Comparison of ENCODE assay signal across 28 mouse cellular contexts in genomic region chr10:117202981-117203557, GRCm38 (mm10). TPM values are rescaled to one million over a fixed set of nuclear protein-coding genes. Genes with fewer than 3 reads are reported as not detected.
A peak's percentile ranks its signal among the peaks of the same experiment; 100 is the strongest.
DNase-seq lines count a peak whose midpoint lies in the region; ATAC-seq and TF ChIP-seq lines count a peak whose summit lies in the region.
"Had no signal": no experiment of that assay in that cellular context is flagged by ENCODE, and none has a peak within 500 bp of the region (broad histone marks: within the 10 kb centered on the region; RNA-seq: fewer than 3 reads in every experiment).

No protein-coding gene starts in this region.

- WGBS in lung, embryonic 14.5 days: 23% methylated on average over 17 of the region's 17 CpGs
- 51% methylated on average over 17 of the region's 17 CpGs for WGBS in intestine, embryonic 14.5 days

- H3K4me3 ChIP-seq in lung, embryonic 14.5 days (ENCODE audit: low read depth, low read length): no peak overlapping the region
- no peak overlapping the region for H3K4me3 ChIP-seq in intestine, embryonic 14.5 days (ENCODE audit: low read depth, low read length)
- H3K4me3 ChIP-seq: gastrocnemius, adult 2 months; hindbrain, embryonic 15.5 days; left cerebral cortex, adult 2 months; limb, embryonic 15.5 days; lung, embryonic 15.5 days; neural tube, embryonic 13.5 days had no signal

- ATAC-seq in lung, embryonic 14.5 days (ENCODE audit: insufficient read depth): no peak
- ATAC-seq in intestine, embryonic 14.5 days (replicated peaks; ENCODE audit: low FRiP score, low TSS enrichment, low read depth): no peak
- ATAC-seq: forebrain, embryonic 14.5 days had no signal

- H3K9me3 ChIP-seq in lung, embryonic 14.5 days (ENCODE audit: low read depth, low read length): no peaks in the 10 kb centered on the region
- no peaks in the 10 kb centered on the region for H3K9me3 ChIP-seq in intestine, embryonic 14.5 days (ENCODE audit: control insufficient read depth, low read length)
- H3K9me3 ChIP-seq: hindbrain, embryonic 15.5 days; limb, embryonic 15.5 days; lung, embryonic 15.5 days; neural tube, embryonic 13.5 days had no signal

- H3K9ac ChIP-seq in lung, embryonic 14.5 days: peak overlapping the region; percentile 2; the same call in 1 of the 2 replicates
- no peak overlapping the region for H3K9ac ChIP-seq in intestine, embryonic 14.5 days (ENCODE audit: low read length)
- H3K9ac ChIP-seq: hindbrain, embryonic 15.5 days; limb, embryonic 15.5 days; liver, embryonic 14.5 days; lung, embryonic 15.5 days; neural tube, embryonic 13.5 days had no signal

- no peak overlapping the region for H3K27ac ChIP-seq in lung, embryonic 14.5 days (ENCODE audit: low read depth)
- H3K27ac ChIP-seq in intestine, embryonic 14.5 days (ENCODE audit: low read depth): no peak overlapping the region
- H3K27ac ChIP-seq: gastrocnemius, adult 2 months; hindbrain, embryonic 15.5 days; left cerebral cortex, adult 2 months; limb, embryonic 15.5 days; liver, embryonic 14.5 days; lung, embryonic 15.5 days; neural tube, embryonic 13.5 days had no signal

- H3K36me3 ChIP-seq in lung, embryonic 14.5 days (ENCODE audit: insufficient read depth): no peaks in the 10 kb centered on the region
- H3K36me3 ChIP-seq in intestine, embryonic 14.5 days (ENCODE audit: control insufficient read depth, insufficient read depth, low read length): no peaks in the 10 kb centered on the region
- H3K36me3 ChIP-seq: hindbrain, embryonic 15.5 days; limb, embryonic 15.5 days; lung, embryonic 15.5 days; neural tube, embryonic 13.5 days had no signal

- no peaks in the 10 kb centered on the region for H3K4me1 ChIP-seq in lung, embryonic 14.5 days (ENCODE audit: insufficient read depth)
- H3K4me1 ChIP-seq in intestine, embryonic 14.5 days (replicated peaks; ENCODE audit: control insufficient read depth, insufficient read depth, low read length): no peaks in the 10 kb centered on the region
- H3K4me1 ChIP-seq: hindbrain, embryonic 15.5 days; neural tube, embryonic 13.5 days had no signal

- H3K27me3 ChIP-seq in lung, embryonic 14.5 days (ENCODE audit: insufficient read depth, low read length): no peaks in the 10 kb centered on the region
- no peaks in the 10 kb centered on the region for H3K27me3 ChIP-seq in intestine, embryonic 14.5 days (replicated peaks; ENCODE audit: control insufficient read depth, insufficient read depth, low read length)
- H3K27me3 ChIP-seq: hindbrain, embryonic 15.5 days; limb, embryonic 15.5 days; neural tube, embryonic 13.5 days had no signal

- H3K4me2 ChIP-seq in lung, embryonic 14.5 days: peak overlapping the region; percentile 20; the same call in 1 of the 2 replicates
- H3K4me2 ChIP-seq in intestine, embryonic 14.5 days (ENCODE audit: low read length): no peak overlapping the region
- H3K4me2 ChIP-seq: heart, embryonic 11.5 days; hindbrain, embryonic 15.5 days; limb, embryonic 15.5 days; lung, embryonic 15.5 days; neural tube, embryonic 13.5 days had no signal

- peak; percentile 52 for DNase-seq in lung, embryonic 14.5 days
- DNase-seq in lung, postnatal 10 days: no peak
- peak; percentile 55 for DNase-seq in 3T3-L1 (ENCODE audit: low read depth, low spot score)
- peak; percentile 64 for DNase-seq in MN1 (ENCODE audit: low spot score)
- DNase-seq in intestine, embryonic 14.5 days (ENCODE audit: low spot score): peak; percentile 64
- DNase-seq in spleen, postnatal 36 days (ENCODE audit: low spot score in 2 of 2): no peak
- no peak for DNase-seq in kidney, postnatal 14 days
- no peak for DNase-seq in urinary bladder, postnatal 25 days (ENCODE audit: low spot score)
- DNase-seq: adrenal gland, postnatal 25 days; cerebellum, adult 9-11 months; gastrocnemius, adult 2 months; kidney, adult 11 months; left cerebral cortex, postnatal 4 days; midbrain, embryonic 14.5 days; right cerebral cortex, adult 18-20 months had no signal

- TF ChIP-seq CTCF in lung, embryonic 14.5 days (IDR thresholded peaks at IDR 0.05; ENCODE audit: low read depth): no peak

RNA-seq across cellular contexts. Expression of gene Yeats4, which starts 21.2 kb away (rescaled TPM):
- polyA plus RNA-seq in lung, embryonic 14.5 days (2014; fragmentation: Nextera tagmentation; extraction: Ambion mirVana): 73.0 and 74.9 TPM in 2 replicates
- 77.5 and 83.2 TPM in 2 replicates for polyA plus RNA-seq in intestine, embryonic 14.5 days (2014; fragmentation: Nextera tagmentation; extraction: Ambion mirVana)

RNA-seq across cellular contexts. Expression of gene 9530003J23Rik, which starts 35.4 kb away (rescaled TPM):
- polyA plus RNA-seq in lung, embryonic 14.5 days (2014; fragmentation: Nextera tagmentation; extraction: Ambion mirVana): not detected in 2 replicates
- polyA plus RNA-seq in intestine, embryonic 14.5 days (2014; fragmentation: Nextera tagmentation; extraction: Ambion mirVana): not detected in 2 replicates
- polyA plus RNA-seq: brain, embryonic 14.5 days; forebrain, embryonic 14.5 days; frontal cortex, adult 2 months; heart, embryonic 11.5 days; hindbrain, embryonic 15.5 days; kidney, embryonic 16.5 days; large intestine, adult 2 months; limb, embryonic 15.5 days; liver, embryonic 14.5 days; lung, embryonic 15.5 days; midbrain, embryonic 14.5 days; neural tube, embryonic 13.5 days; urinary bladder, adult 2 months had no signal

RNA-seq across cellular contexts. Expression of gene Frs2, which starts 54.7 kb away (rescaled TPM):
- 26.4 and 27.8 TPM in 2 replicates for polyA plus RNA-seq in lung, embryonic 14.5 days (2014; fragmentation: Nextera tagmentation; extraction: Ambion mirVana)
- polyA plus RNA-seq in intestine, embryonic 14.5 days (2014; fragmentation: Nextera tagmentation; extraction: Ambion mirVana): 28.0 and 28.9 TPM in 2 replicates

Comparison
In these comparisons a context has a peak if more than half of its experiments do, and no peak if none do; other contexts are left out.
1. DNase-seq: peak in lung, embryonic 14.5 days (single experiment), 3T3-L1 (single experiment), MN1 (single experiment) and intestine, embryonic 14.5 days (single experiment); none in lung, postnatal 10 days (single experiment), spleen, postnatal 36 days (0 of 2), kidney, postnatal 14 days (single experiment) and urinary bladder, postnatal 25 days (single experiment).